Mouse (Mus musculus) stomach, postnatal 0 days (tissue): ENCODE measurements around the gene Aspg.

Experiments
- CTCF ChIP-seq: IDR thresholded peaks from 2 replicates; pipeline ENCODE4 v1.5.1; 2016; ENCODE audit warnings: antibody characterized with exemption, low read depth, mild to moderate bottlenecking, moderate library complexity
- EP300 ChIP-seq: optimal IDR thresholded peaks from 2 replicates; pipeline ENCODE3; 2016; ENCODE audit warnings: antibody characterized with exemption

GRCm38 (mm10) chr12:112104890-112105289 lies 1.6 kb upstream of the Aspg start:
- TF ChIP-seq CTCF (no peak), EP300 (no peak)
